In the genomic region with DNA sequence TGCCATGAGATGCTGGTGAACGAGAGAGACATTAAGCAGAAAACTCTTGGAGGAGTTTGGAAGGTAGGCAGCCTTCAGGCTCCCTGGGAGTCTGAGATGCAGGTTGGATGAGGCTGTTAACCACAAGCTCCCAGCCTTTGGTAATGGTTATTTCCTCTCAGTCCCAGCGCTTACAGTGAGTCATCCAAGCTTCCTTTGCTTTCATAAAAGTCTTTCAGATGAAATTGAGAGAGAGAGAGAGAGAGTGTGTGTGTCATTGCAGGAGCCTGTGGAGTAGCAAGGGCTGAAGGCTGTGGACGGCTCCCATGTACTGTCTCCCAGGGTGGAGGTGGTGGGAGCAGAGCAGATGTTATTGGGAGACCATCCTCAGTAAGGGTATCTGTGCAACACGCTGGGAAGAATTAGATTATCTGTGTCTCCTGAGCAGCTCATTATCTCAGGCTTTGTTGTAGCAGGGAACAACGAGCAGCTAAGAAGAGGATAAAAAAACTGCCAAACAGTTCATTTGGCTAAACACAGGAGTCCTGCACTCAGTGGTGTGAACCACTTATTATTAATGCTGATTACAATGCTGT, we compare ENCODE assay signal across 28 mouse cellular contexts. TPM values are rescaled to one million over a fixed set of nuclear protein-coding genes. Genes with fewer than 3 reads are reported as not detected.
A peak's percentile ranks its signal among the peaks of the same experiment; 100 is the strongest.
DNase-seq lines count a peak whose midpoint lies in the region; ATAC-seq and TF ChIP-seq lines count a peak whose summit lies in the region.
"Had no signal": no experiment of that assay in that cellular context is flagged by ENCODE, and none has a peak within 500 bp of the region (broad histone marks: within the 10 kb centered on the region; RNA-seq: fewer than 3 reads in every experiment).

No protein-coding gene starts in this region.

- no peak for DNase-seq in frontal cortex, postnatal 14 days (ENCODE audit: low spot score in 2 of 2)
- peak; percentile 16 for DNase-seq in testis, postnatal 10 days (ENCODE audit: low spot score)
- DNase-seq in testis, postnatal 14 days (ENCODE audit: low spot score): no peak
- no peak for DNase-seq in Patski (ENCODE audit: low read depth, low spot score)
- DNase-seq in retina, postnatal 1 day: peak; percentile 69
- DNase-seq in adrenal gland, postnatal 4 days (ENCODE audit: low spot score in 2 of 2): no peak
- no peak for DNase-seq in adrenal gland, postnatal 36 days
- DNase-seq: adrenal gland, adult 8-10 months; adrenal gland, postnatal 25 days; cerebellum, adult 11-12 months; cerebellum, adult 8-10 months; cerebellum, postnatal 10 days; cerebellum, postnatal 36 days; embryo, embryonic 11 days; forebrain, postnatal 0 days; gastrocnemius, postnatal 10 days; gastrocnemius, postnatal 36 days; heart, postnatal 10 days; heart, postnatal 36 days; kidney, adult 11 months; kidney, adult 8-10 months had no signal

- no peak for TF ChIP-seq CTCF in Patski (IDR thresholded peaks at IDR 0.05)

- POLR2A ChIA-PET in Patski (lab: Charles Lee): interaction anchor here (0.7 kb wide), 1 partner anchor 16 kb away, joined by 4 read pairs; no protein-coding TSS in a partner anchor

- CTCF ChIA-PET in Patski (lab: Charles Lee): interaction anchor here (1.1 kb wide), 1 partner anchor 12 kb away, joined by 3 read pairs; no protein-coding TSS in a partner anchor

- peak; percentile 85 for ATAC-seq in frontal cortex, adult (ENCODE audit: low TSS enrichment)
- ATAC-seq in Patski: peak; percentile 57
- ATAC-seq: forebrain, embryonic 13.5 days; forebrain, postnatal 0 days; intestine, embryonic 15.5 days had no signal

- in situ Hi-C loops in Patski (cut with MboI; ENCODE audit: low pct_unique_long_range_greater_than_20kb): no loop called here

- H3K27me3 ChIP-seq in Patski: peaks cover 4% of the 10 kb centered on the region
- H3K27me3 ChIP-seq: embryonic facial prominence, embryonic 13.5 days; forebrain, embryonic 13.5 days; heart, embryonic 15.5 days; intestine, embryonic 15.5 days had no signal

RNA-seq across cellular contexts. Expression of a gene that starts 17.5 kb away (rescaled TPM):
- polyA plus RNA-seq in Patski (2021): 0.04 TPM
- 1 to 10 TPM; 1.0 to 1.7 TPM for total RNA-seq in adrenal gland, postnatal 4 days (2021)
- 1 to 10 TPM in 1 of 2 experiments, not detected in 1; 1.4 TPM for total RNA-seq in adrenal gland, postnatal 36 days (2021)
- total RNA-seq: gastrocnemius, adult 18-20 months; gastrocnemius, postnatal 36 days; granulocyte monocyte progenitor cell, adult 5-6 weeks had no signal
- polyA plus RNA-seq: heart, embryonic 15.5 days had no signal

Comparison
In these comparisons a context has a peak if more than half of its experiments do, and no peak if none do; other contexts are left out.
1. DNase-seq: peak in testis, postnatal 10 days (single experiment) and retina, postnatal 1 day (single experiment); none in frontal cortex, postnatal 14 days (0 of 2), testis, postnatal 14 days (single experiment), Patski (single experiment), adrenal gland, postnatal 4 days (0 of 2) and adrenal gland, postnatal 36 days (0 of 2).